Mouse (Mus musculus): ENCODE data around the gene Gm7324. TPM values are rescaled to one million over a fixed set of nuclear protein-coding genes. Genes with fewer than 3 reads are reported as not detected.
"Not testable (repeated sequence)": the region's sequence is repeated elsewhere in the genome, so short reads cannot be mapped to it uniquely, and the experiment has no call there.

Gm7324 gene
- 1.7 and 2.5 TPM in 2 replicates for polyA plus RNA-seq (2014; fragmentation: Nextera tagmentation; extraction: Ambion mirVana)

GRCm38 (mm10) chr14:43697621-43698020 is at the start of gene Gm7324:
Gene Gm7324, plus strand, starts transcription at chr14:43697828.
- DNase-seq; H3K9ac ChIP-seq; H3K4me3 ChIP-seq (ENCODE audit: low read depth, low read length); H3K4me2 ChIP-seq; H3K36me3 ChIP-seq (ENCODE audit: insufficient read depth); H3K27me3 ChIP-seq (ENCODE audit: insufficient read depth, low read length); H3K4me1 ChIP-seq (ENCODE audit: insufficient read depth); H3K27ac ChIP-seq (ENCODE audit: low read depth); ATAC-seq (ENCODE audit: insufficient read depth); H3K9me3 ChIP-seq (ENCODE audit: low read depth, low read length): not testable (repeated sequence)
- WGBS: 83% methylated on average over 4 of the region's 4 CpGs

- not testable (repeated sequence) for DNase-seq; H3K9ac ChIP-seq; H3K36me3 ChIP-seq (ENCODE audit: insufficient read depth); H3K4me1 ChIP-seq (ENCODE audit: insufficient read depth); ATAC-seq (ENCODE audit: insufficient read depth); H3K27me3 ChIP-seq (ENCODE audit: insufficient read depth, low read length); H3K9me3 ChIP-seq (ENCODE audit: low read depth, low read length); H3K4me2 ChIP-seq; H3K4me3 ChIP-seq (ENCODE audit: low read depth, low read length); H3K27ac ChIP-seq (ENCODE audit: low read depth)
- WGBS: no CpG with 5 or more reads among the region's 2 CpGs
Observed at GRCm38 (mm10) chr14:43677099-43677498, 20.5 kb upstream of the Gm7324 start, which contains the start of gene Gm8165. Gene Gm8165, minus strand, starts transcription at chr14:43677199.

DNA sequence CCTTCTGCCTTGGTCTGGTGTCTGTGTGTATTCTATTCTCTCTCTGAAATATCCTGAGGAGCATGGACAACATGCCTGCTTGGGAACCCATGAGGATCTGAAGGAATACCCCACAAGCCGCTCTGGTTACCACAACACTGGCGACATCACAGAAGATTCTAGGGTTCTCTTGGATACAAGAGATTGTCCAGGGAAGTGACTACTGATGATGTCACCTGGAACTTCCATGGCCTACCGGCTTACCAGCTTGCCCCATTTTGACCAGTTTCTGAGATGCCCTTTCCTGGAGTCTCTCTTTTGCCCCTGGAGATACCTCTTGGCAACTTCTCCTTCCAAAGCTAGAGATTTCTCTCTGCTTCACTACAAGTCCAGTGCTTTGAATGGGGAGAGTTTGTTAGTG is 29.8 kb downstream of the Gm7324 start, which contains the start of gene Gm16506:
Gm16506 (minus strand) TSS at position 101 of the 400 bp plus-strand sequence.
- H3K27ac ChIP-seq (ENCODE audit: low read depth); H3K36me3 ChIP-seq (ENCODE audit: insufficient read depth); H3K4me2 ChIP-seq; H3K9ac ChIP-seq; H3K9me3 ChIP-seq (ENCODE audit: low read depth, low read length); H3K4me3 ChIP-seq (ENCODE audit: low read depth, low read length); DNase-seq; ATAC-seq (ENCODE audit: insufficient read depth); H3K27me3 ChIP-seq (ENCODE audit: insufficient read depth, low read length); H3K4me1 ChIP-seq (ENCODE audit: insufficient read depth): not testable (repeated sequence)
- 94% methylated on average over 1 of the region's 3 CpGs for WGBS

- not testable (repeated sequence) for H3K27me3 ChIP-seq (ENCODE audit: insufficient read depth, low read length); H3K4me1 ChIP-seq (ENCODE audit: insufficient read depth); H3K9ac ChIP-seq; DNase-seq; H3K27ac ChIP-seq (ENCODE audit: low read depth); H3K4me2 ChIP-seq; ATAC-seq (ENCODE audit: insufficient read depth); H3K36me3 ChIP-seq (ENCODE audit: insufficient read depth); H3K9me3 ChIP-seq (ENCODE audit: low read depth, low read length); H3K4me3 ChIP-seq (ENCODE audit: low read depth, low read length)
- 68% methylated on average over 4 of the region's 4 CpGs for WGBS
Observed at GRCm38 (mm10) chr14:43747566-43747965, 49.9 kb downstream of the Gm7324 start, which contains the start of gene Gm6526. Gene Gm6526, plus strand, starts transcription at chr14:43747866.

Other genes with a start within 250 kb of the Gm7324 start
- gene Gm5799, start 154.3 kb upstream of the Gm7324 start, polyA plus RNA-seq (2014; fragmentation: Nextera tagmentation; extraction: Ambion mirVana): 0.16 TPM in 1 of 2 replicates, not detected in the other
- gene Gm17654, start 118.7 kb upstream of the Gm7324 start, polyA plus RNA-seq (2014; fragmentation: Nextera tagmentation; extraction: Ambion mirVana): not detected in 2 replicates
- not detected in 2 replicates for gene Gm10375, start 89.8 kb upstream of the Gm7324 start, polyA plus RNA-seq (2014; fragmentation: Nextera tagmentation; extraction: Ambion mirVana)
- gene Gm8165, start 20.6 kb upstream of the Gm7324 start, polyA plus RNA-seq (2014; fragmentation: Nextera tagmentation; extraction: Ambion mirVana): not detected in 2 replicates
- not detected in 2 replicates for gene Gm16506, start 29.7 kb downstream of the Gm7324 start, polyA plus RNA-seq (2014; fragmentation: Nextera tagmentation; extraction: Ambion mirVana)
- not detected in 2 replicates for gene Gm6526, start 50.0 kb downstream of the Gm7324 start, polyA plus RNA-seq (2014; fragmentation: Nextera tagmentation; extraction: Ambion mirVana)
- not detected in 2 replicates for gene Gm8180, start 86.9 kb downstream of the Gm7324 start, polyA plus RNA-seq (2014; fragmentation: Nextera tagmentation; extraction: Ambion mirVana)
- gene Ear1, start 177.7 kb downstream of the Gm7324 start, polyA plus RNA-seq (2014; fragmentation: Nextera tagmentation; extraction: Ambion mirVana): not detected in 2 replicates
- not detected in 2 replicates for gene Ear10, start 225.7 kb downstream of the Gm7324 start, polyA plus RNA-seq (2014; fragmentation: Nextera tagmentation; extraction: Ambion mirVana)
- gene Gm8113, start 227.6 kb downstream of the Gm7324 start, polyA plus RNA-seq (2014; fragmentation: Nextera tagmentation; extraction: Ambion mirVana): 34.7 and 39.6 TPM in 2 replicates